Mouse (Mus musculus) bone marrow macrophage, adult 2 months (primary cell): ENCODE results near the gene Retn.

Source experiments
- CTCF ChIP-seq: IDR thresholded peaks from 2 replicates; pipeline ENCODE4 v1.5.1; 2012; ENCODE audit warnings: low read depth, mild to moderate bottlenecking, low read length, moderate library complexity
- POLR2A ChIP-seq: IDR thresholded peaks from 2 replicates; pipeline ENCODE4 v1.6.1; 2012; ENCODE audit warnings: mild to moderate bottlenecking, low read depth, low read length, borderline replicate concordance

- no peak for TF ChIP-seq CTCF
- TF ChIP-seq POLR2A, result no peak
Observed at GRCm38 (mm10) chr8:3625445-3625844, 30.1 kb upstream of the Retn start, which contains the start of gene Pcp2.
